15 mouse cellular contexts compared by ENCODE assay signal in the genomic region with DNA sequence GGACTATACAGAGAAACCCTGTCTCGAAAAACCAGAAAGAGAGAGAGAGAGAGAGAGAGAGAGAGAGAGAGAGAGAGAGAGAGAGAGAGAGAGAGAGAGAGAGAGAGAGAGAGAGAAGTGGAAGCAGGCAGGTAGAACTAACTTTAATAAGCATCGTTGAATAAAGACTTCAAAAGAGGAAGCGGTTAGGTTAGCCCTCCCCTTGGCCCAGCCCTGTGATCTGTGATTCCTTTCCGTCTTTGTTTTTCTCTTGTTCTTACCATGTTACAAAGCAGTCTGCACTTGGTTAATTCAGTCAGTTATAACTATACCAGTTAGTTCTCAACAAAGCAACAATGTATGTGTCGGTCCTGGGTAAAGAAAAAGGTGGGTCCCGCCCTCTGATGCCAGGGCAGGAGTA.
DNase-seq lines count a peak whose midpoint lies in the region; ATAC-seq and TF ChIP-seq lines count a peak whose summit lies in the region.
"Had no signal": no experiment of that assay in that cellular context is flagged by ENCODE, and none has a peak within 500 bp of the region (broad histone marks: within the 10 kb centered on the region; RNA-seq: fewer than 3 reads in every experiment).

No protein-coding gene starts in this region.

- H3K4me3 ChIP-seq in thymus, adult 2 months (ENCODE audit: control insufficient read depth, insufficient read depth, low read length) = no peak overlapping the region
- H3K4me3 ChIP-seq: heart, embryonic 12.5 days; limb, embryonic 13.5 days had no signal

- no peaks in the 10 kb centered on the region for H3K36me3 ChIP-seq in thymus, adult 2 months (ENCODE audit: control insufficient read depth, insufficient read depth, low read length)
- H3K36me3 ChIP-seq: heart, embryonic 12.5 days; limb, embryonic 13.5 days had no signal

- H3K27ac ChIP-seq in thymus, adult 2 months (ENCODE audit: control insufficient read depth, insufficient read depth, low read length) = no peak overlapping the region
- H3K27ac ChIP-seq: limb, embryonic 13.5 days; liver, embryonic 14.5 days had no signal

- no peaks in the 10 kb centered on the region; the same call in 1 of the 2 replicates for H3K27me3 ChIP-seq in thymus, adult 2 months (ENCODE audit: control insufficient read depth, insufficient read depth, low read length)
- H3K27me3 ChIP-seq: heart, embryonic 12.5 days; limb, embryonic 13.5 days had no signal

- peak; percentile 24 for DNase-seq in thymus, postnatal 0 days (ENCODE audit: low spot score)
- no peak for DNase-seq in thymus, adult 2 months
- no peak for DNase-seq in frontal cortex, postnatal 14 days (ENCODE audit: low spot score in 2 of 2)
- DNase-seq in frontal cortex, postnatal 10 days (ENCODE audit: low spot score in 2 of 2) = no peak
- DNase-seq in urinary bladder, postnatal 10 days (ENCODE audit: low spot score) = no peak
- DNase-seq: adrenal gland, postnatal 36 days; cerebellum, adult 9-10 months; heart, postnatal 4 days; kidney, adult 9 months; thymus, postnatal 4 days had no signal

- ATAC-seq in activated CD4-positive, CD25-positive, alpha-beta regulatory T cell, adult 4 months = peak; percentile 92
- peak; percentile 54 for ATAC-seq in megakaryocyte progenitor cell, adult 5-6 weeks (replicated peaks; ENCODE audit: poor library complexity)

- TF ChIP-seq POLR2A in thymus, adult 2 months (IDR thresholded peaks at IDR 0.05; ENCODE audit: control insufficient read depth, extremely low read depth, insufficient read depth, low read length, poor library complexity) = no peak

- no peak for TF ChIP-seq CTCF in thymus, adult 2 months (IDR thresholded peaks at IDR 0.05; ENCODE audit: borderline replicate concordance, control insufficient read depth, extremely low read depth, insufficient read depth, low read length, poor library complexity)

- 19% methylated on average over 6 of the region's 6 CpGs for WGBS in thymus, adult 2 months

- H3K4me1 ChIP-seq in thymus, adult 2 months (replicated peaks; ENCODE audit: control insufficient read depth, insufficient read depth, low read length) = peaks cover 4% of the 10 kb centered on the region; the same call in 1 of the 2 replicates
